Mouse (Mus musculus) embryonic fibroblast, embryonic 13.5 days (primary cell): ENCODE measurements around the gene Prrt4.

Source experiments
- CTCF ChIP-seq: IDR thresholded peaks from 2 replicates; pipeline ENCODE4 v1.5.1; 2011; ENCODE audit warnings: mild to moderate bottlenecking, control low read depth, low read length, moderate library complexity, borderline replicate concordance; ENCODE audit not compliant: insufficient read depth
- POLR2A ChIP-seq: IDR thresholded peaks from 2 replicates; pipeline ENCODE4 v1.6.1; 2011; ENCODE audit warnings: low read depth, mild to moderate bottlenecking, control low read depth, low read length, moderate library complexity

GRCm38 (mm10) chr6:29200496-29200895, 21.1 kb upstream of the Prrt4 start:
- TF ChIP-seq CTCF (no peak), POLR2A (no peak)
